Comparison of ENCODE assay signal across 16 mouse cellular contexts in the genomic region with DNA sequence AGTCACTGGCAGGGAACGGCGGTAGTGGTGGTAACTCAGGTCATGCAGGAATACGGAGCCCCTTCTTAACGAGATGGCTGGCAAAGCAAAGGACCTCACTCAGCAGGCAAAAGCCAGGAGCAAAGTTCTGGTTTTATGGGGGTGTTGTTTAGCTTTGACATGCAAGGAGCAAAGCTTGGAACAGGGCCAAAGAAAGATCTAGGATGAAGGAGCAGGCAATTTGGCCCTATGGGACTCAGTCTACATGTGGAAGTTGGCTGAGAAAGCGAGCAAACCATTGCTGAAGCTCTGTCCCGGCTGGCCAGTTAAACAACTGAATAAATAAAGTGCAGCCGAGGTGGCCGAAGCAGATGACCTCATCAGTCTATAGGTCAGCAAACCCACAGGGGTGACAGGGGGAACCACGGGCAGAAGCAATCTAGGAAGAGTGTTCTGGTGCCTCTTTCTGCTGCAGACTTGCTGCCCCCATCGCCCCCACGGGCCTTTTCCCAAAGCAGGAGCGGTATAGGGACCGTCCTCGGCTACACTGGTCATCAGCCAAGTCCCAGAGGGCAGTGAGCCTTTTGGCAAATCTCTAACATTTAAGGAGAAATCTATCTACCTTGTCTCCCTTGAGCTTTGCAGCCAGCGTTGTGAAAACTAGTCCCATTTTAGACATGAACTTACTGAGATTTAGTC. TPM values are rescaled to one million over a fixed set of nuclear protein-coding genes. Genes with fewer than 3 reads are reported as not detected.
DNase-seq lines count a peak whose midpoint lies in the region; ATAC-seq lines count a peak whose summit lies in the region.
"Had no signal": no experiment of that assay in that cellular context is flagged by ENCODE, and none has a peak within 500 bp of the region (broad histone marks: within the 10 kb centered on the region; RNA-seq: fewer than 3 reads in every experiment).

No protein-coding gene starts in this region.

- 46% methylated on average over 15 of the region's 15 CpGs for WGBS in heart, embryonic 12.5 days
- 41% methylated on average over 15 of the region's 15 CpGs for WGBS in midbrain, embryonic 11.5 days
- 40% methylated on average over 15 of the region's 15 CpGs for WGBS in midbrain, embryonic 16.5 days
- 32% methylated on average over 15 of the region's 15 CpGs for WGBS in limb, embryonic 12.5 days

- H3K4me3 ChIP-seq in heart, embryonic 12.5 days, result no peak overlapping the region
- H3K4me3 ChIP-seq in midbrain, embryonic 11.5 days (ENCODE audit: low read depth, low read length), result no peak overlapping the region
- H3K4me3 ChIP-seq in midbrain, embryonic 16.5 days (ENCODE audit: low read depth, low read length), result no peak overlapping the region
- H3K4me3 ChIP-seq in limb, embryonic 12.5 days (replicated peaks), result no peak overlapping the region
- H3K4me3 ChIP-seq: left cerebral cortex, adult 2 months had no signal

- no peak overlapping the region for H3K9ac ChIP-seq in heart, embryonic 12.5 days
- H3K9ac ChIP-seq in midbrain, embryonic 11.5 days (ENCODE audit: low read length), result no peak overlapping the region
- H3K9ac ChIP-seq in midbrain, embryonic 16.5 days (ENCODE audit: low read depth, low read length), result no peak overlapping the region
- no peak overlapping the region for H3K9ac ChIP-seq in limb, embryonic 12.5 days (replicated peaks)

- peak overlapping the region; percentile 29; the same call in 1 of the 2 replicates for H3K4me2 ChIP-seq in heart, embryonic 12.5 days
- no peak overlapping the region for H3K4me2 ChIP-seq in midbrain, embryonic 11.5 days
- no peak overlapping the region for H3K4me2 ChIP-seq in midbrain, embryonic 16.5 days (ENCODE audit: low read length)
- H3K4me2 ChIP-seq in limb, embryonic 12.5 days, result peak overlapping the region; percentile 23

- DNase-seq in heart, postnatal 25 days (ENCODE audit: low spot score), result no peak
- DNase-seq in midbrain, embryonic 11.5 days (ENCODE audit: low spot score, missing footprints), result peak; percentile 78
- DNase-seq in yolk sac, embryonic 10.5 days (ENCODE audit: low spot score), result peak; percentile 60
- DNase-seq in gastrocnemius, postnatal 14 days, result no peak
- DNase-seq in left cerebral cortex, adult 9 months (ENCODE audit: low spot score in 2 of 2), result no peak
- DNase-seq: B cell, adult 2 months; cerebellum, postnatal 36 days; kidney, postnatal 10 days; right cerebral cortex, postnatal 14 days had no signal

- no peak overlapping the region for H3K27ac ChIP-seq in heart, embryonic 12.5 days (ENCODE audit: poor library complexity, severe bottlenecking)
- H3K27ac ChIP-seq in midbrain, embryonic 11.5 days (ENCODE audit: low read depth, low read length), result no peak overlapping the region
- H3K27ac ChIP-seq in midbrain, embryonic 16.5 days (ENCODE audit: low read length), result no peak overlapping the region
- H3K27ac ChIP-seq in limb, embryonic 12.5 days, result peak overlapping the region; percentile 69
- H3K27ac ChIP-seq: left cerebral cortex, adult 2 months had no signal

- H3K27me3 ChIP-seq in heart, embryonic 12.5 days (replicated peaks), result no peaks in the 10 kb centered on the region
- H3K27me3 ChIP-seq in midbrain, embryonic 11.5 days (ENCODE audit: control insufficient read depth, insufficient read depth, low read length), result peaks cover 21% of the 10 kb centered on the region
- peaks cover 25% of the 10 kb centered on the region for H3K27me3 ChIP-seq in midbrain, embryonic 16.5 days (ENCODE audit: control insufficient read depth, insufficient read depth, low read depth, low read length)
- H3K27me3 ChIP-seq in limb, embryonic 12.5 days, result peaks cover 43% of the 10 kb centered on the region

- H3K9me3 ChIP-seq in heart, embryonic 12.5 days (replicated peaks), result no peaks in the 10 kb centered on the region
- no peaks in the 10 kb centered on the region for H3K9me3 ChIP-seq in midbrain, embryonic 11.5 days (ENCODE audit: control insufficient read depth, low read length)
- no peaks in the 10 kb centered on the region for H3K9me3 ChIP-seq in midbrain, embryonic 16.5 days (replicated peaks; ENCODE audit: control insufficient read depth, low read length, poor library complexity, severe bottlenecking)
- H3K9me3 ChIP-seq in limb, embryonic 12.5 days, result no peaks in the 10 kb centered on the region

- no peak for ATAC-seq in heart, embryonic 12.5 days (ENCODE audit: insufficient number of reproducible peaks, low FRiP score)
- no peak for ATAC-seq in midbrain, embryonic 11.5 days (ENCODE audit: low FRiP score)
- ATAC-seq in midbrain, embryonic 16.5 days, result no peak
- ATAC-seq in limb, embryonic 12.5 days (ENCODE audit: insufficient number of reproducible peaks, insufficient read depth, low FRiP score, low TSS enrichment, low read depth), result no peak

- intact Hi-C loops in heart, postnatal 25 days (cut with DNase I), result no loop called here
- intact Hi-C loops in gastrocnemius, postnatal 14 days (cut with DNase I; ENCODE audit: low total_unique reads), result no loop called here

- H3K4me1 ChIP-seq in heart, embryonic 12.5 days (replicated peaks), result peaks cover 52% of the 10 kb centered on the region
- peaks cover 9% of the 10 kb centered on the region for H3K4me1 ChIP-seq in midbrain, embryonic 11.5 days (ENCODE audit: control insufficient read depth, insufficient read depth, low read length)
- peaks cover 9% of the 10 kb centered on the region for H3K4me1 ChIP-seq in midbrain, embryonic 16.5 days (ENCODE audit: control insufficient read depth, insufficient read depth, low read length)
- peaks cover 52% of the 10 kb centered on the region for H3K4me1 ChIP-seq in limb, embryonic 12.5 days (replicated peaks)

- H3K36me3 ChIP-seq in heart, embryonic 12.5 days, result peaks cover 31% of the 10 kb centered on the region
- no peaks in the 10 kb centered on the region for H3K36me3 ChIP-seq in midbrain, embryonic 11.5 days (ENCODE audit: control insufficient read depth, insufficient read depth, low read length)
- H3K36me3 ChIP-seq in midbrain, embryonic 16.5 days (ENCODE audit: control insufficient read depth, insufficient read depth, low read length), result no peaks in the 10 kb centered on the region
- no peaks in the 10 kb centered on the region for H3K36me3 ChIP-seq in limb, embryonic 12.5 days

RNA-seq across cellular contexts. Expression of a gene that starts 14.0 kb away (rescaled TPM):
- polyA plus RNA-seq in heart, embryonic 12.5 days (2016; fragmentation: Nextera tagmentation; extraction: Ambion mirVana), result not detected in 2 replicates
- not detected for total RNA-seq in heart, postnatal 25 days (2021)
- not detected in 2 replicates for polyA plus RNA-seq in midbrain, embryonic 11.5 days (2014; fragmentation: Nextera tagmentation; extraction: Ambion mirVana)
- polyA plus RNA-seq in midbrain, embryonic 16.5 days (2015; fragmentation: Nextera tagmentation; extraction: Ambion mirVana), result not detected in 2 replicates
- polyA plus RNA-seq in limb, embryonic 12.5 days (2016; fragmentation: Nextera tagmentation; extraction: Ambion mirVana), result not detected in 2 replicates
- total RNA-seq in gastrocnemius, postnatal 14 days (2021), result not detected
- total RNA-seq: left cerebral cortex, adult 2 months had no signal
- polyA plus RNA-seq: heart, embryonic 16.5 days; neural tube, embryonic 14.5 days; stomach, embryonic 14.5 days had no signal

RNA-seq across cellular contexts. Expression of a gene that starts 39.2 kb away (rescaled TPM):
- polyA plus RNA-seq in heart, embryonic 12.5 days (2016; fragmentation: Nextera tagmentation; extraction: Ambion mirVana), result 17.0 and 17.6 TPM in 2 replicates
- total RNA-seq in heart, postnatal 25 days (2021), result 1 to 10 TPM; 4.9 to 6.0 TPM
- polyA plus RNA-seq in midbrain, embryonic 11.5 days (2014; fragmentation: Nextera tagmentation; extraction: Ambion mirVana), result 3.8 and 4.6 TPM in 2 replicates
- polyA plus RNA-seq in midbrain, embryonic 16.5 days (2015; fragmentation: Nextera tagmentation; extraction: Ambion mirVana), result 1.2 and 1.6 TPM in 2 replicates
- 1.9 and 2.9 TPM in 2 replicates for polyA plus RNA-seq in limb, embryonic 12.5 days (2016; fragmentation: Nextera tagmentation; extraction: Ambion mirVana)
- total RNA-seq in gastrocnemius, postnatal 14 days (2021), result 10 to 100 TPM in 1 of 2 experiments, 1 to 10 TPM in 1; 4.2 to 12.3 TPM

Comparison
In these comparisons a context has a peak if more than half of its experiments do, and no peak if none do; other contexts are left out.
1. H3K4me2 ChIP-seq: peak in heart, embryonic 12.5 days (single experiment) and limb, embryonic 12.5 days (single experiment); none in midbrain, embryonic 11.5 days (single experiment) and midbrain, embryonic 16.5 days (single experiment).
2. DNase-seq: peak in midbrain, embryonic 11.5 days (single experiment) and yolk sac, embryonic 10.5 days (single experiment); none in heart, postnatal 25 days (single experiment), gastrocnemius, postnatal 14 days (single experiment) and left cerebral cortex, adult 9 months (0 of 2).